Mouse (Mus musculus): ENCODE measurements at regions not wholly inside any gene's neighbourhood (a gene's known extent, or its start where the extent isn't known, plus 50 kb on each side); places are given as distances from the start of the nearest gene placed in this dataset.

DNA sequence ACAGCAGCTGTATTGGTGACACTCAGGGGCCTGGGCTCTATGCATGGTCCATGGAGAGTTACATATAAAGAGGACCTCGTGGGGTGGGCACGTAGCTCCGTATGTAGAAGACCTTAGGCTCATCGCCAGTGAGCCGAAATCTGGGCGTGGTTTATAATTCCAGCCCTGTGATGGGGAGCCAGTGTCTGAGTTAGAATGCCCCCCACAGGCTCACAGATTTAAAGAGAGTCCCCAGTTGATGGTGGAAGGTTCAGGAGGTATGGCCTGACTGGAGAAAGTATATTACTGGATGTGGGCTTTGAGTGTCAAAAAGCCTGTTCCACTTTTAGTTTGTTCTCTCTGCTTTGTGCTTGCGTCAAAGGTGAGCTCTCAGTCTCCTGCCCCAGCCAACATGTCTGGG lies 54.8 kb downstream of the 1700122O11Rik start:
- no peaks in the 10 kb centered on the region for H3K79me2 ChIP-seq (ENCODE audit: control insufficient read depth, insufficient read depth, low read length, poor library complexity)
- DNase-seq (ENCODE audit: low read depth, low spot score), result no peak
- no peak overlapping the region for H3K9ac ChIP-seq (ENCODE audit: control insufficient read depth, low read depth, low read length, poor library complexity, severe bottlenecking)
- H3K4me1 ChIP-seq (ENCODE audit: control insufficient read depth in 1 of 2, insufficient read depth in 2 of 2, low read length in 2 of 2), result peaks cover 4 to 14% of the 10 kb centered on the region in 2 experiments
- no peak overlapping the region for H3K4me3 ChIP-seq (ENCODE audit: control insufficient read depth in 1 of 2, insufficient read depth in 1 of 2, low read depth in 2 of 2, low read length in 2 of 2)
- H3K27ac ChIP-seq (ENCODE audit: control insufficient read depth, low read depth, low read length), result no peak overlapping the region
- no peak for TF ChIP-seq ETS1 (IDR thresholded peaks at IDR 0.05; ENCODE audit: low read depth, low read length)
- no peak for TF ChIP-seq NELFE (IDR thresholded peaks at IDR 0.05; ENCODE audit: low read depth, low read length)
- no peak for TF ChIP-seq ZMIZ1 (IDR thresholded peaks at IDR 0.05; ENCODE audit: low read depth, low read length)
- TF ChIP-seq CHD1 (IDR thresholded peaks at IDR 0.05; ENCODE audit: low read depth, low read length), result no peak
- no peak for TF ChIP-seq ZNF384 (IDR thresholded peaks at IDR 0.05; ENCODE audit: low read depth, low read length)
- TF ChIP-seq POLR2AphosphoS2 (IDR thresholded peaks at IDR 0.05; ENCODE audit: low read length), result no peak
- no peak for TF ChIP-seq TAL1 (IDR thresholded peaks at IDR 0.05; ENCODE audit: low read length)
- no peak for TF ChIP-seq KAT2A (conservative IDR thresholded peaks at IDR 0.05; ENCODE audit: low read depth, low read length)
- no peak for TF ChIP-seq UBTF (IDR thresholded peaks at IDR 0.05; ENCODE audit: borderline replicate concordance, insufficient read depth, low read depth, low read length)
- TF ChIP-seq JUND (IDR thresholded peaks at IDR 0.05; ENCODE audit: low read depth, low read length), result no peak
- no peak for TF ChIP-seq GABPA (IDR thresholded peaks at IDR 0.05; ENCODE audit: low read depth, low read length)
- no peak for TF ChIP-seq BHLHE40 (IDR thresholded peaks at IDR 0.05; ENCODE audit: borderline replicate concordance, low read depth, low read length)
- no peak for TF ChIP-seq POLR2AphosphoS5 (IDR thresholded peaks at IDR 0.05; ENCODE audit: borderline replicate concordance, low read depth, low read length)
- no peak for TF ChIP-seq SIN3A (IDR thresholded peaks at IDR 0.05; ENCODE audit: low read length)
- H3K27me3 ChIP-seq (ENCODE audit: control insufficient read depth in 1 of 2, insufficient read depth in 2 of 2, low read length in 2 of 2), result no peaks in the 10 kb centered on the region
- peaks cover 0 to 6% of the 10 kb centered on the region in 2 experiments; a peak in 2 of 4 replicates for H3K36me3 ChIP-seq (ENCODE audit: control insufficient read depth in 1 of 2, insufficient read depth in 2 of 2, low read length in 2 of 2)
- H3K9me3 ChIP-seq (replicated peaks; ENCODE audit: insufficient read depth, low read length), result no peaks in the 10 kb centered on the region

- peaks cover 0 to 9% of the 10 kb centered on the region in 2 experiments; a peak in 1 of 4 replicates for H3K4me1 ChIP-seq (ENCODE audit: control insufficient read depth in 1 of 2, insufficient read depth in 2 of 2, low read length in 2 of 2)
- H3K9ac ChIP-seq (ENCODE audit: control insufficient read depth, low read depth, low read length, poor library complexity, severe bottlenecking), result no peak overlapping the region
- no peaks in the 10 kb centered on the region for H3K27me3 ChIP-seq (ENCODE audit: control insufficient read depth in 1 of 2, insufficient read depth in 2 of 2, low read length in 2 of 2)
- peak; percentile 46 for DNase-seq (ENCODE audit: low read depth, low spot score)
- TF ChIP-seq MEF2A (IDR thresholded peaks at IDR 0.05; ENCODE audit: extremely low read depth, insufficient replicate concordance, low read depth, low read length, poor library complexity, severe bottlenecking), result peak; percentile 56; the same call in 1 of the 2 replicates
- peak; percentile 82 for TF ChIP-seq ZNF384 (IDR thresholded peaks at IDR 0.05; ENCODE audit: low read depth, low read length)
- peak; percentile 56 for TF ChIP-seq ETS1 (IDR thresholded peaks at IDR 0.05; ENCODE audit: low read depth, low read length)
- TF ChIP-seq ZMIZ1 (IDR thresholded peaks at IDR 0.05; ENCODE audit: low read depth, low read length), result no peak
- peak; percentile 88 for TF ChIP-seq TCF12 (IDR thresholded peaks at IDR 0.05; ENCODE audit: low read depth, low read length)
- no peak for TF ChIP-seq POLR2AphosphoS5 (IDR thresholded peaks at IDR 0.05; ENCODE audit: borderline replicate concordance, low read depth, low read length)
- peak; percentile 72 for TF ChIP-seq GATA1 (IDR thresholded peaks at IDR 0.05; ENCODE audit: low read depth, low read length)
- no peak for TF ChIP-seq ZKSCAN1 (IDR thresholded peaks at IDR 0.05; ENCODE audit: low read depth, low read length)
- 0 out of 2 replicates have a peak, but pooled peaks have one; percentile 6 for TF ChIP-seq TAL1 (IDR thresholded peaks at IDR 0.05; ENCODE audit: low read length)
- TF ChIP-seq EP300 (IDR thresholded peaks at IDR 0.05; ENCODE audit: low read depth in 1 of 2, low read length in 2 of 2), result peak; percentile 35 to 73; a peak in 3 of 4 replicates
- H3K4me3 ChIP-seq (ENCODE audit: control insufficient read depth in 1 of 2, insufficient read depth in 1 of 2, low read depth in 2 of 2, low read length in 2 of 2), result no peak overlapping the region
- H3K27ac ChIP-seq (ENCODE audit: control insufficient read depth, low read depth, low read length), result no peak overlapping the region
- H3K36me3 ChIP-seq (ENCODE audit: control insufficient read depth in 1 of 2, insufficient read depth in 2 of 2, low read length in 2 of 2), result peaks cover 0 to 5% of the 10 kb centered on the region in 2 experiments; a peak in 2 of 4 replicates
- no peaks in the 10 kb centered on the region for H3K9me3 ChIP-seq (replicated peaks; ENCODE audit: insufficient read depth, low read length)
- H3K79me2 ChIP-seq (ENCODE audit: control insufficient read depth, insufficient read depth, low read length, poor library complexity), result no peaks in the 10 kb centered on the region
These were observed 56.5 kb downstream of the 1700122O11Rik start for GRCm38 (mm10) chr17:47981556-47982027.
